Mouse (Mus musculus): ENCODE measurements around the gene Rsl24d1. TPM values are rescaled to one million over a fixed set of nuclear protein-coding genes. Genes with fewer than 3 reads are reported as not detected.

Rsl24d1 gene
- polyA plus RNA-seq, 2 experiments = 66.0 to 115 TPM

- H3K27me3 ChIP-seq (ENCODE audit: control insufficient read depth, insufficient read depth, low read length) = no peaks in the 10 kb centered on the region
- no peak overlapping the region for H3K9ac ChIP-seq (ENCODE audit: low read depth, low read length, severe bottlenecking)
- TF ChIP-seq POLR2A (IDR thresholded peaks at IDR 0.05; ENCODE audit: borderline replicate concordance, extremely low read depth, insufficient read depth, insufficient read length) = no peak
- H3K36me3 ChIP-seq (ENCODE audit: control insufficient read depth, insufficient read depth, low read length) = no peaks in the 10 kb centered on the region
- H3K27ac ChIP-seq (replicated peaks; ENCODE audit: low read depth, low read length) = no peak overlapping the region
- 80% methylated on average over 8 of the region's 8 CpGs for WGBS
- H3K4me2 ChIP-seq (replicated peaks; ENCODE audit: low read depth, low read length, severe bottlenecking) = no peak overlapping the region
- DNase-seq (ENCODE audit: low spot score) = no peak
- no peak for ATAC-seq (ENCODE audit: low FRiP score, low read depth)
- H3K4me1 ChIP-seq (ENCODE audit: control insufficient read depth, insufficient read depth, low read length) = no peaks in the 10 kb centered on the region
- no peaks in the 10 kb centered on the region for H3K9me3 ChIP-seq (ENCODE audit: control insufficient read depth, low read length)
- no peak overlapping the region for H3K4me3 ChIP-seq (replicated peaks; ENCODE audit: low read length)
Observed at GRCm38 (mm10) chr9:73082291-73083000, 30.8 kb upstream of the Rsl24d1 start.

DNA sequence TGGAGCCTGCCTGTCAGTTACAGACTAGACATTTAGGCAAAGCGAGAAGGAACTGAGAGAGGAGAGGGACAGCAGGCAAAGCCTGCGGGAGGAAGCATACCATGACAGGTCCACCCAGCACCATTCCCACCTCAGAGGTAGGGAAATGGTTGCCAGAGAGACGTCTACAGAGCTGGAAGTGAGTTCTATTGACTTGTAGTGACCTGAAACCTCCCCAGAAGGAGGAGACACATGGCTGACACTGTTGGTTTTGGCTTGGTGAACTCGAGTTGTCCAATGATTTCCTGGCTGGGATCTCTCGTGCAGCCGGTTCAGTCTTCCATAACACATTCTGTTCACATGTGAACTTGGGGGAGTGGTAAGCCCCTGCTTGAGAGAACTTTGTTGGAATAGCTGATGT is 29.3 kb upstream of the Rsl24d1 start:
- TF ChIP-seq POLR2A (IDR thresholded peaks at IDR 0.05; ENCODE audit: borderline replicate concordance, extremely low read depth, insufficient read depth, insufficient read length) = no peak
- no peaks in the 10 kb centered on the region for H3K4me1 ChIP-seq (ENCODE audit: control insufficient read depth, insufficient read depth, low read length)
- ATAC-seq (ENCODE audit: low FRiP score, low read depth) (no peak), DNase-seq (ENCODE audit: low spot score) (no peak)
- 70% methylated on average over 6 of the region's 6 CpGs for WGBS
- no peak overlapping the region for H3K9ac ChIP-seq (ENCODE audit: low read depth, low read length, severe bottlenecking)
- H3K27me3 ChIP-seq (ENCODE audit: control insufficient read depth, insufficient read depth, low read length) = no peaks in the 10 kb centered on the region
- H3K4me3 ChIP-seq (replicated peaks; ENCODE audit: low read length) = no peak overlapping the region
- no peak overlapping the region for H3K27ac ChIP-seq (replicated peaks; ENCODE audit: low read depth, low read length)
- H3K36me3 ChIP-seq (ENCODE audit: control insufficient read depth, insufficient read depth, low read length) = no peaks in the 10 kb centered on the region
- H3K4me2 ChIP-seq (replicated peaks; ENCODE audit: low read depth, low read length, severe bottlenecking) = no peak overlapping the region
- no peaks in the 10 kb centered on the region for H3K9me3 ChIP-seq (ENCODE audit: control insufficient read depth, low read length)

DNA sequence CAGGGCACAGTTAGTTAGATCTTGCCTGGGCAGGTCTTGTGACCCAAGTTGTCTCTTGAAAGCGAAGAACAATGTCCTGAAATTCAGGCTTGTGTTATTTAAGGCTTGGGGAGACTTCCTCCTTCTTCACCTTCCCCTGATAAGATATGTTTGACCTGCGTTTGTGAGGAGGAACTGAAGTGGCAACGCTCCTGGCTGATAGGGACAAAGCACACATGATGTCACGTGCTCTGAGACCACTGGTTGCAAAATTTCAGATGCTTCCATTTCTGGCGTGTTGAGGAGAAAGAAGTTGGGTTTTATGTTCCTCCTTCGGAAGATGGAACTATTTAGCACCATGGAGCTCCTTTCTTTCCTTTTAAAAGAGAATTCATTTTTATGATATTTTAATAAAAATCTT is 27.4 kb upstream of the Rsl24d1 start:
- H3K4me1 ChIP-seq (ENCODE audit: control insufficient read depth, insufficient read depth, low read length) = no peaks in the 10 kb centered on the region
- H3K36me3 ChIP-seq (ENCODE audit: control insufficient read depth, insufficient read depth, low read length) = no peaks in the 10 kb centered on the region
- ATAC-seq (ENCODE audit: low FRiP score, low read depth) (no peak), DNase-seq (ENCODE audit: low spot score) (no peak)
- no peak overlapping the region for H3K4me3 ChIP-seq (replicated peaks; ENCODE audit: low read length)
- no peak overlapping the region for H3K9ac ChIP-seq (ENCODE audit: low read depth, low read length, severe bottlenecking)
- WGBS = 87% methylated on average over 6 of the region's 6 CpGs
- H3K27ac ChIP-seq (replicated peaks; ENCODE audit: low read depth, low read length) = no peak overlapping the region
- no peaks in the 10 kb centered on the region for H3K27me3 ChIP-seq (ENCODE audit: control insufficient read depth, insufficient read depth, low read length)
- no peaks in the 10 kb centered on the region for H3K9me3 ChIP-seq (ENCODE audit: control insufficient read depth, low read length)
- no peak for TF ChIP-seq POLR2A (IDR thresholded peaks at IDR 0.05; ENCODE audit: borderline replicate concordance, extremely low read depth, insufficient read depth, insufficient read length)
- H3K4me2 ChIP-seq (replicated peaks; ENCODE audit: low read depth, low read length, severe bottlenecking) = no peak overlapping the region

DNA sequence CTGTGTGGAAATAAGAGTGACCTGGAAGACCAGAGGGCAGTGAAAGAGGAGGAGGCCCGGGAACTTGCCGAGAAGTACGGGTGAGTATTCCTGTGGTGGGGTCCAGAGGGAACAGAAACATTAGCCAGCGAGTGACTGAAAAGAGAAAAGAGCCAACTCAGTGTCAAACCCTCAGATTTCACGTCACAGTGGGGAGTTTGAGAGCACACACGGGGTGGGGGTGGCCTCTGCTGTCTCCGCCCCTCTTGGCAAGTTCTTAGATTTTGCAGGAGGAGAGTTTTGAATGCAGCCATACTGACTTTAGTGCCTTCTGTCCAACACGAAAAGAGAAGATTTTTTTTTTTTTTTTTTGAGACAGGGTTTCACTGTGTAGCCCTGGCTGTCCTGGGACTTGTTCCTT is 26.1 kb upstream of the Rsl24d1 start:
- DNase-seq (ENCODE audit: low spot score) = no peak

DNA sequence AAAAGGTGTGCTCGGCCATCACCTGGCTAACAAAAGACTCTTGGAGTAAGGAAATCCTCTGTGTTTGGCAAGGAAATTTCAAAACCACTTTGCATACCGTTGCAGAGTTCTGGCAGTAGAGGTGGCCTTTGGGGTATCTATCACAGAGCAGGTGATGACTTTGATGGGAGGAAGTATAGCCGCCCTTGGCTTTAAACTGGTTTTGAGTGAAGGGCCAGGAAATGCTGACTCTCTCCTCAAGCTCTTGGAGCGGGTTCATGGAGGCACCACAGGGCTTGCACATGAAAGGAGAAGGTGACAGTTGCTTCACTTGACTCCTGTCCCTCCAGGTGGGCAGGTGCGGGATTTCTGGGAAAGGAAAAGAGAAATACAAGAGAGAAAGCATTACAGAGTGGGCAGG is 25.6 kb upstream of the Rsl24d1 start:
- Histone ChIP-seq H3K4me3 (replicated peaks; ENCODE audit: low read length) (no peak overlapping the region), H3K9ac (ENCODE audit: low read depth, low read length, severe bottlenecking) (no peak overlapping the region), H3K9me3 (ENCODE audit: control insufficient read depth, low read length) (no peaks in the 10 kb centered on the region), H3K36me3 (ENCODE audit: control insufficient read depth, insufficient read depth, low read length) (no peaks in the 10 kb centered on the region), H3K4me2 (replicated peaks; ENCODE audit: low read depth, low read length, severe bottlenecking) (no peak overlapping the region), H3K27ac (replicated peaks; ENCODE audit: low read depth, low read length) (no peak overlapping the region), H3K27me3 (ENCODE audit: control insufficient read depth, insufficient read depth, low read length) (no peaks in the 10 kb centered on the region), H3K4me1 (ENCODE audit: control insufficient read depth, insufficient read depth, low read length) (no peaks in the 10 kb centered on the region)
- TF ChIP-seq POLR2A (IDR thresholded peaks at IDR 0.05; ENCODE audit: borderline replicate concordance, extremely low read depth, insufficient read depth, insufficient read length) = no peak
- ATAC-seq (ENCODE audit: low FRiP score, low read depth) (no peak), DNase-seq (ENCODE audit: low spot score) (no peak)
- WGBS = 74% methylated on average over 5 of the region's 5 CpGs

More for the DNA sequence above, 26.1 kb upstream of the Rsl24d1 start:
- WGBS = 67% methylated on average over 8 of the region's 8 CpGs
- no peak overlapping the region for H3K4me3 ChIP-seq (replicated peaks; ENCODE audit: low read length)
- TF ChIP-seq POLR2A (IDR thresholded peaks at IDR 0.05; ENCODE audit: borderline replicate concordance, extremely low read depth, insufficient read depth, insufficient read length) = no peak
- no peak overlapping the region for H3K4me2 ChIP-seq (replicated peaks; ENCODE audit: low read depth, low read length, severe bottlenecking)
- H3K9me3 ChIP-seq (ENCODE audit: control insufficient read depth, low read length) = no peaks in the 10 kb centered on the region
- no peaks in the 10 kb centered on the region for H3K4me1 ChIP-seq (ENCODE audit: control insufficient read depth, insufficient read depth, low read length)
- H3K27me3 ChIP-seq (ENCODE audit: control insufficient read depth, insufficient read depth, low read length) = no peaks in the 10 kb centered on the region
- H3K27ac ChIP-seq (replicated peaks; ENCODE audit: low read depth, low read length) = no peak overlapping the region
- H3K9ac ChIP-seq (ENCODE audit: low read depth, low read length, severe bottlenecking) = no peak overlapping the region
- ATAC-seq (ENCODE audit: low FRiP score, low read depth) = no peak
- no peaks in the 10 kb centered on the region for H3K36me3 ChIP-seq (ENCODE audit: control insufficient read depth, insufficient read depth, low read length)
